Mouse (Mus musculus) CH12.LX (cell line): ENCODE measurements around the gene Ispd. TPM values are rescaled to one million over a fixed set of nuclear protein-coding genes. Genes with fewer than 3 reads are reported as not detected.

ENCODE experiments used
- DNase-seq: peaks from one replicate; pipeline ENCODE4 v3.0.0-alpha.2; 2013; ENCODE audit errors: extremely low read depth
- H3K27ac ChIP-seq: 2 replicates; pipeline ENCODE4 v1.5.1; 2012; ENCODE audit warnings: low read depth, mild to moderate bottlenecking, control low read depth, moderate library complexity; ENCODE audit not compliant: insufficient read depth
- H3K27me3 ChIP-seq: replicated peaks from 2 replicates; pipeline ENCODE3; 2012; ENCODE audit warnings: inconsistent platforms
- H3K36me3 ChIP-seq, 2 experiments: replicated peaks in 1 of 2; 2 replicates each; pipeline versions ENCODE3 to v1.6.1; 2012; ENCODE audit warnings: inconsistent platforms in 1 of 2, low read length in 1 of 2, mild to moderate bottlenecking in 1 of 2, mixed read lengths in 1 of 2, moderate library complexity in 1 of 2; ENCODE audit not compliant: control insufficient read depth in 1 of 2, insufficient read depth in 1 of 2
- H3K4me1 ChIP-seq, 2 experiments: 2 replicates each; pipeline ENCODE4 v1.6.1; 2012; ENCODE audit warnings: inconsistent platforms in 1 of 2, moderate library complexity in 1 of 2; ENCODE audit not compliant: insufficient read depth in 2 of 2, control insufficient read depth in 1 of 2
- H3K4me2 ChIP-seq: 2 replicates; pipeline ENCODE4 v1.6.1; 2012; ENCODE audit warnings: low read depth, mild to moderate bottlenecking, control low read depth; ENCODE audit not compliant: poor library complexity, insufficient read depth, severe bottlenecking
- H3K4me3 ChIP-seq, 3 experiments: fragments of 150-350 bp in 1 of 3; sonication (generic) in 1 of 3; replicated peaks in 1 of 3; 2 replicates each; pipeline versions ENCODE3 to v1.5.1; 2011 to 2012; ENCODE audit warnings: low read depth in 2 of 3, low read length in 2 of 3, mild to moderate bottlenecking in 2 of 3, moderate library complexity in 2 of 3, control low read depth in 1 of 3, improper control_type of control experiment in 1 of 3, inconsistent platforms in 1 of 3, mixed read lengths in 1 of 3; ENCODE audit not compliant: poor library complexity in 1 of 3
- H3K79me2 ChIP-seq: replicated peaks from 2 replicates; pipeline ENCODE4 v1.6.1; 2012; ENCODE audit warnings: mild to moderate bottlenecking, moderate library complexity; ENCODE audit not compliant: control insufficient read depth, poor library complexity, insufficient read depth, severe bottlenecking; ENCODE audit errors: extremely low read depth
- H3K9ac ChIP-seq: 2 replicates; pipeline ENCODE4 v1.6.1; 2012; ENCODE audit warnings: low read depth, mild to moderate bottlenecking, control low read depth, moderate library complexity; ENCODE audit not compliant: insufficient read depth
- H3K9me3 ChIP-seq: replicated peaks from 2 replicates; pipeline ENCODE3; 2012; ENCODE audit warnings: low read length, inconsistent platforms, mixed read lengths
- BHLHE40 ChIP-seq: IDR thresholded peaks from 2 replicates; pipeline ENCODE4 v1.6.1; 2011; ENCODE audit warnings: mild to moderate bottlenecking, low read depth, low read length, improper control_type of control experiment
- CHD1 ChIP-seq: IDR thresholded peaks from 2 replicates; pipeline ENCODE4 v1.6.1; 2012; ENCODE audit warnings: low read depth, low read length, improper control_type of control experiment, inconsistent platforms
- CTCF ChIP-seq, 2 experiments: IDR thresholded peaks in 1 of 2; conservative IDR thresholded peaks in 1 of 2; 2 replicates each; pipeline ENCODE4 v1.5.1; 2011 to 2012; ENCODE audit warnings: low read depth in 2 of 2, low read length in 2 of 2, improper control_type of control experiment in 1 of 2, inconsistent platforms in 1 of 2, mild to moderate bottlenecking in 1 of 2, moderate library complexity in 1 of 2
- EP300 ChIP-seq: IDR thresholded peaks from 2 replicates; pipeline ENCODE4 v1.6.1; 2011; ENCODE audit warnings: low read length, improper control_type of control experiment
- ETS1 ChIP-seq: conservative IDR thresholded peaks from 2 replicates; pipeline ENCODE4 v1.6.1; 2012; ENCODE audit warnings: low read depth, mild to moderate bottlenecking, inconsistent platforms, low read length, improper control_type of control experiment, moderate library complexity
- HCFC1 ChIP-seq: IDR thresholded peaks from 2 replicates; pipeline ENCODE4 v1.6.1; 2012; ENCODE audit warnings: low read depth, mild to moderate bottlenecking, inconsistent platforms, low read length, improper control_type of control experiment
- JUND ChIP-seq: conservative IDR thresholded peaks from 2 replicates; pipeline ENCODE4 v1.6.1; 2011; ENCODE audit warnings: low read depth, low read length, improper control_type of control experiment
- MAX ChIP-seq: IDR thresholded peaks from 2 replicates; pipeline ENCODE4 v1.6.1; 2011; ENCODE audit warnings: low read length, improper control_type of control experiment
- MAZ ChIP-seq: IDR thresholded peaks from 2 replicates; pipeline ENCODE4 v1.6.1; 2012; ENCODE audit warnings: low read depth, mild to moderate bottlenecking, inconsistent platforms, low read length, improper control_type of control experiment, moderate library complexity
- MYC ChIP-seq: IDR thresholded peaks from 2 replicates; pipeline ENCODE4 v1.6.1; 2011; ENCODE audit warnings: low read depth, mild to moderate bottlenecking, improper control_type of control experiment, low read length
- NRF1 ChIP-seq: IDR thresholded peaks from 2 replicates; pipeline ENCODE4 v1.6.1; 2014; ENCODE audit warnings: low read depth, mild to moderate bottlenecking, inconsistent platforms, low read length, improper control_type of control experiment, moderate library complexity
- PAX5 ChIP-seq: IDR thresholded peaks from 2 replicates; pipeline ENCODE4 v1.6.1; 2012; ENCODE audit warnings: low read length, inconsistent platforms, mixed read lengths
- POLR2A ChIP-seq: IDR thresholded peaks from 2 replicates; pipeline ENCODE4 v1.6.1; 2011; ENCODE audit warnings: low read depth, mild to moderate bottlenecking, improper control_type of control experiment, low read length
- TBP ChIP-seq: conservative IDR thresholded peaks from 2 replicates; pipeline ENCODE4 v1.6.1; 2011; ENCODE audit warnings: low read depth, low read length, improper control_type of control experiment
- TCF12 ChIP-seq: IDR thresholded peaks from 2 replicates; pipeline ENCODE4 v1.6.1; 2014; ENCODE audit warnings: low read depth, mild to moderate bottlenecking, inconsistent platforms, low read length, improper control_type of control experiment
- dilution Hi-C: fragments of 300-500 bp; cut with MboI; formaldehyde crosslinking; loops from 2 replicates; pipeline ENCODE4 v1.14.3; 2020; ENCODE audit warnings: low sequenced_read_pairs; ENCODE audit not compliant: extremely low pct_unique_long_range_greater_than_20kb, extremely low pct_ligation_motif_present
- in situ Hi-C: fragments of 300-500 bp; cut with MboI; formaldehyde crosslinking; loops from 3 replicates; pipeline ENCODE4 v1.14.3; 2019; ENCODE audit warnings: low sequenced_read_pairs, low pct_ligation_motif_present, low pct_unique_long_range_greater_than_20kb, mixed read lengths
- polyA plus RNA-seq: library from polyadenylated mRNA; unstranded; fragments of >175 nt; gene quantifications from 2 replicates; pipeline ENCODE4 v1.2.1, GENCODE M21; 2012; ENCODE audit warnings: low read depth; ENCODE audit not compliant: insufficient read length
- total RNA-seq, 2 experiments: library from RNA; depleted of rRNA; stranded (reverse); fragments of 300-350 nt in 1 of 2; fragments of >200 nt in 1 of 2; gene quantifications; 2 replicates each; pipeline ENCODE4 v1.2.3; 2012 to 2014

The Ispd gene
- total and polyA plus RNA-seq, 3 experiments: 0.51 to 1.8 (median 1.4) TPM

DNA sequence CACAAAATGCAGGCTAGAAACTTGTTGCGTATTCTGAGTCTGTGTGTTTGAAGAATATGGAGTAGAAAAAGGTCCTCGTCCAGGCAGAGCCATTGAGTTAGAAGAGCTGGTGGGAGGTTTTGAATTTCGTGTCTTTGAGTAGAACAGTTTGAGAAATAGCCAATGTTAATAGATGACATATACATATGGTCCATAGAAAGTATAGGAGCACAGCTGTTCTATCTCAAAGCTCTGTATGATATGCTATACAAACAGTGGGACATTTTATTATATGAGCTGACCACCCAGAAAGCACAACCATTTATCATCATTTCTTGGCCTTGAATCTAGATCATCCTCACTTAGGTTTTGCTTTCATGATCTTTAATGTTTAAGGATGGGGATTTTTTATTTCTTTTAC, 116.3 kb downstream of the Ispd start:
- no peaks in the 10 kb centered on the region for H3K79me2 ChIP-seq
- H3K27ac ChIP-seq: no peak overlapping the region
- H3K27me3 ChIP-seq: no peaks in the 10 kb centered on the region
- H3K4me3 ChIP-seq: no peak overlapping the region
- no peak overlapping the region for H3K9ac ChIP-seq
- in situ Hi-C loops: no loop called here
- no peaks in the 10 kb centered on the region for H3K36me3 ChIP-seq
- TF ChIP-seq BHLHE40 (no peak), TBP (no peak), MAX (no peak), POLR2A (no peak), ETS1 (no peak), MYC (no peak), CHD1 (no peak), TCF12 (no peak)
- TF ChIP-seq, all 38 proteins: peak for 0
- dilution Hi-C loops: no loop called here
- H3K9me3 ChIP-seq: no peaks in the 10 kb centered on the region
- no peak overlapping the region for H3K4me2 ChIP-seq
- no peak for DNase-seq
- H3K4me1 ChIP-seq: no peaks in the 10 kb centered on the region

DNA sequence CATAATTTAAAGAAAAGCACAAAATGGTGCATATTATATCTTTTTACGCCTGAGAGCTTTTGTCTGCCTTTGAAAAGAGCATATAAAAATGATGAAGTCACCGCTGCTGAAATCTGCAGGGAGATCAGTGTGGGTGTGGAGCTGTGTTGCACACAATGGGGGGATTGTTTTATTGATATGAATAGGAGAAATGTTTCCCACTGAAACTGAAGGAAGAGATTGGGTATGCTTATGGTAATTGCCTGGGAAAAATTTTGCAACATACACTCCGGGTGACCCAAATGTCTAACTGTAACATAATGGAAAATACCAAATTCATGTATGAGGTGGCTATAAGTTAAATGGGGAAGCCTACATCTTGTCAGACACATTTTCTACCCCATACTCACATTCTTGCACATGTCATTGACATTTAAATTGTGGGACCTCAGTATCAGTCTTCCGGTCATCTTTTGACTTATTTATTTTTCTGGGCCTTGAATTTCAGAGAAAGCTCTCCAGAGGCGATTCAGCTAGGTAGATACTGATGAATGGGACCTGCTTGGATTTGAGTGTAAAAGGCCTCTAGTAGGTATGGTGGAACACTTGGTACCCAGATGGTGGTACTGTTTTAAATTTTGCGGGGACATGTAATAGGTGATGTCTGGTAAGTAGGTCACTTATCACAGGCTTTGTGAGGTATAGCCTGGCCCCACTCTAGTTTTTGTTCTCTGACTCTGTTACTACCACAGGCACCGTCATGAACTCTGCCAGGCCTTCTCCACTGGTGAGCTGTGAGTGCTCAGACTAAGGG, 126.1 kb downstream of the Ispd start:
- Histone ChIP-seq H3K79me2 (no peaks in the 10 kb centered on the region), H3K4me2 (no peak overlapping the region), H3K9me3 (no peaks in the 10 kb centered on the region), H3K27me3 (no peaks in the 10 kb centered on the region), H3K9ac (no peak overlapping the region), H3K4me1 (no peaks in the 10 kb centered on the region), H3K4me3 (no peak overlapping the region), H3K36me3 (no peaks in the 10 kb centered on the region), H3K27ac (no peak overlapping the region)
- dilution Hi-C loops (no loop called here), in situ Hi-C loops (no loop called here)
- no peak for DNase-seq
- TF ChIP-seq HCFC1 (no peak), MAZ (no peak), CTCF (conservative IDR thresholded peaks at IDR 0.05 in 1 of 2, IDR thresholded peaks at IDR 0.05 in 1 of 2; ENCODE audit: low read depth in 2 of 2, low read length in 2 of 2) (no peak), JUND (no peak), NRF1 (no peak), EP300 (no peak), TBP (no peak), PAX5 (no peak)
